Mouse (Mus musculus) megakaryocyte, embryonic 14.5 days (primary cell): ENCODE measurements around the gene Tmem138. TPM values are rescaled to one million over a fixed set of nuclear protein-coding genes. Genes with fewer than 3 reads are reported as not detected.
A peak's percentile ranks its signal among the peaks of the same experiment; 100 is the strongest.

Experiments
- H3K27me3 ChIP-seq: replicated peaks from 2 replicates; pipeline ENCODE3; 2012; ENCODE audit warnings: inconsistent platforms
- H3K36me3 ChIP-seq: replicated peaks from 2 replicates; pipeline ENCODE3; 2012; ENCODE audit warnings: low read length, inconsistent platforms, mixed read lengths
- H3K4me1 ChIP-seq: 2 replicates; pipeline ENCODE4 v1.6.1; 2012; ENCODE audit warnings: inconsistent platforms
- H3K4me3 ChIP-seq: replicated peaks from 2 replicates; pipeline ENCODE3; 2012; ENCODE audit warnings: moderate library complexity, mild to moderate bottlenecking, inconsistent platforms
- H3K9me3 ChIP-seq: 2 replicates; pipeline ENCODE4 v1.6.1; 2012; ENCODE audit warnings: inconsistent platforms
- FLI1 ChIP-seq: IDR thresholded peaks from 2 replicates; pipeline ENCODE4 v1.6.1; 2012; ENCODE audit warnings: low read length, inconsistent platforms, mixed read lengths
- GATA1 ChIP-seq: IDR thresholded peaks from 3 replicates; pipeline ENCODE4 v1.6.1; 2012; ENCODE audit warnings: mixed read lengths, low read length, inconsistent platforms, borderline replicate concordance
- polyA plus RNA-seq: library from polyadenylated mRNA; stranded (reverse); fragments of >175 nt; gene quantifications from 2 replicates; pipeline ENCODE4 v1.2.3, GENCODE M21; 2012; ENCODE audit warnings: low replicate concordance; ENCODE audit not compliant: insufficient read depth

Gene Tmem138
- polyA plus RNA-seq, 1 experiment, result 5.2 TPM

GRCm38 (mm10) chr19:10555624-10556510, 21.3 kb downstream of the Tmem138 start, which contains the start of gene Tmem216:
Gene Tmem216, minus strand, starts transcription at chr19:10556238.
- no peaks in the 10 kb centered on the region for H3K27me3 ChIP-seq
- peak within 1 kb of the TSS; percentile 92 for H3K4me3 ChIP-seq
- H3K36me3 ChIP-seq, result peaks cover 31% of the 10 kb centered on the region
- H3K4me1 ChIP-seq, result peaks cover 32% of the 10 kb centered on the region
- no peaks in the 10 kb centered on the region for H3K9me3 ChIP-seq
- TF ChIP-seq FLI1 (no peak), GATA1 (no peak)

DNA sequence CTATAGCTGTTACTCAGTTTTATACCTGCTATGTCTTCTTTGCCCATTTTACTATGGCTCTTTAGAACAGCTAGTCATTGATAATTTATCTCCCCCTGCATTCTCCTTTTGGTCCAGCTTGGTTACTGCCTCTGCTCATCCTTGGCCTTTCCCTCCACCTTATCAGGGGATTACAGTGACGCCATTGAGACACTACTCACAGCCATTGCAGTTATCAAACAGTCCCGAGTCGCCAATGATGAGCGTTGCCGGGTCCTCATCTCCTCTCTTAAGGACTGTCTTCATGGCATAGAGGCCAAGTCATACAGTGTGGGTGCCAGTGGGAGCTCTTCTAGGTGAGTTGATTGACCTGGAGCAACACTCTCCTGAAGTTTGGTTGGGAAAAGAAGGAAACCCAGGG, 37.7 kb downstream of the Tmem138 start:
- no peaks in the 10 kb centered on the region for H3K27me3 ChIP-seq
- H3K4me3 ChIP-seq, result no peak overlapping the region
- H3K36me3 ChIP-seq, result peaks cover 98% of the 10 kb centered on the region
- H3K4me1 ChIP-seq, result no peaks in the 10 kb centered on the region
- TF ChIP-seq FLI1 (no peak), GATA1 (no peak)
- H3K9me3 ChIP-seq, result no peaks in the 10 kb centered on the region

- Histone ChIP-seq H3K27me3 (no peaks in the 10 kb centered on the region), H3K4me3 (no peak overlapping the region), H3K36me3 (peaks cover 79% of the 10 kb centered on the region)
Observed at GRCm38 (mm10) chr19:10530082-10530481, 47.1 kb downstream of the Tmem138 start.

DNA sequence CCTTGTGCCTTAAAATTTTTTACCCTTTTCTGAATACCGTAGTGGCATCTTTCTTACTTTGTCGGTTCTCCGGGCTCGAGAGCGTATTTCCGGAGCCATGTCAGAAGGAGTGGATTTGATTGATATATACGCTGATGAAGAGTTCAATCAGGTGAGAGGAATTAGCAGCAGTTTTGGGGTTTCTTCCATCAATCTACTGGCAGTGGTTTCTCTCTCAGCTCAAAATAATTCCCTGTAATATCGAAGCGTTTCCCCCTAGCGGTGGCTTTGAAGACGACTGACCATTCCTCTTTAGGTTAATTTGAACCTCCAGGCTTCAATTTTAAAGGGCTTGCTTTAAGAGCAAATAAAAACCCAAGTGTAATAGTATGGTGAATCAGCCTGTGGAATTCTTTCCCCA, 51.3 kb downstream of the Tmem138 start, which contains the start of gene Sdhaf2:
Sdhaf2 (minus strand) TSS at position 233 of the 400 bp plus-strand sequence.
- peaks cover 51% of the 10 kb centered on the region for H3K4me1 ChIP-seq

More at GRCm38 (mm10) chr19:10530082-10530481, 47.1 kb downstream of the Tmem138 start:
- TF ChIP-seq FLI1, result no peak
- TF ChIP-seq GATA1, result no peak
- H3K4me1 ChIP-seq, result peaks cover 22% of the 10 kb centered on the region
- no peaks in the 10 kb centered on the region for H3K9me3 ChIP-seq

GRCm38 (mm10) chr19:10525106-10525901, 51.9 kb downstream of the Tmem138 start, which contains the start of gene Cpsf7:
Gene Cpsf7, plus strand, starts transcription at chr19:10525266.
- H3K4me3 ChIP-seq, result peak within 1 kb of the TSS; percentile 98
- H3K36me3 ChIP-seq, result peaks cover 44% of the 10 kb centered on the region
- TF ChIP-seq GATA1, result no peak
- no peak for TF ChIP-seq FLI1
- no peaks in the 10 kb centered on the region for H3K9me3 ChIP-seq
- H3K4me1 ChIP-seq, result peaks cover 54% of the 10 kb centered on the region
- no peaks in the 10 kb centered on the region for H3K27me3 ChIP-seq

More for the DNA sequence above, 51.3 kb downstream of the Tmem138 start, which contains the start of gene Sdhaf2:
- H3K27me3 ChIP-seq, result no peaks in the 10 kb centered on the region
- H3K4me3 ChIP-seq, result peak within 1 kb of the TSS; percentile 98
- no peak for TF ChIP-seq FLI1
- no peak for TF ChIP-seq GATA1
- H3K36me3 ChIP-seq, result peaks cover 49% of the 10 kb centered on the region
- no peaks in the 10 kb centered on the region for H3K9me3 ChIP-seq

- H3K9me3 ChIP-seq, result no peaks in the 10 kb centered on the region
- H3K4me3 ChIP-seq, result peak overlapping the region; percentile 98
- peaks cover 57% of the 10 kb centered on the region for H3K4me1 ChIP-seq
- peaks cover 41% of the 10 kb centered on the region for H3K36me3 ChIP-seq
- no peaks in the 10 kb centered on the region for H3K27me3 ChIP-seq
- TF ChIP-seq FLI1 (no peak), GATA1 (no peak)
Observed at GRCm38 (mm10) chr19:10524784-10525105, 52.4 kb downstream of the Tmem138 start.

DNA sequence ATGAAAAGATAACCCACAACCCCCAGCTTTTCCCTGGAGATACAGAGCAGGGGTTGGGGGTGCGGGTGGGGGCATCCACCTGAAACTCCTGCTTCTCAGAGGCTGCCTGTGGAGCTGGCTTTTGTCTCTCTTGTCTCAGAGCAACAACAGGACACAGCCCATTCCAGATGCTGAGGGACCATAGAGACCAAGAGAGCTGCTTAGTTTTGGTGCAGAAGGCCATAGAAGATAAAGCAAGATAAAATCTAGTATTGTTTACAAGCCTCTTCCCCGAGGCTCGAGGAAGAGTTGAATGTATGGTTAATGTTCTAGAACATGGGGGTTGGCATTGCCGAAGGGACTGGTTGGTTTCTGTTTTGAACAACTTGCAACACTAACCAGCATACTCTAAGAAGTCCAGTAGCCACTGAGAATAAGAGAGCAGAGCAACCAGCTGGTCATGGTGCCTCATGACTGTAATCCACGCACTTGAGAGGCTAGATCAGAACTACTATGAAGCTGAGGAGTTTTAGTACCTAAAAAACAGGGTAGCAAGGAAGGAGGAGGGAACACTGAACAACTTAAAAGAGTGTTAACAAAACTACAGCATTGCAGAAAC, 53.6 kb downstream of the Tmem138 start:
- TF ChIP-seq GATA1, result no peak
- no peak for TF ChIP-seq FLI1
- peak overlapping the region; percentile 98 for H3K4me3 ChIP-seq
- H3K36me3 ChIP-seq, result peaks cover 32% of the 10 kb centered on the region
- H3K27me3 ChIP-seq, result no peaks in the 10 kb centered on the region
- peaks cover 66% of the 10 kb centered on the region for H3K4me1 ChIP-seq
- no peaks in the 10 kb centered on the region for H3K9me3 ChIP-seq

GRCm38 (mm10) chr19:10521926-10522325, 55.2 kb downstream of the Tmem138 start:
- peak overlapping the region; percentile 59 for H3K4me3 ChIP-seq
- no peaks in the 10 kb centered on the region for H3K27me3 ChIP-seq
- peaks cover 68% of the 10 kb centered on the region for H3K4me1 ChIP-seq
- H3K36me3 ChIP-seq, result peaks cover 32% of the 10 kb centered on the region
- TF ChIP-seq GATA1 (no peak), FLI1 (no peak)
- no peaks in the 10 kb centered on the region for H3K9me3 ChIP-seq

Other genes with a start within 250 kb of the Tmem138 start
- gene Syt7, start 188.3 kb downstream of the Tmem138 start, polyA plus RNA-seq, result not detected in 2 replicates
- 0.12 TPM in 1 of 2 replicates, not detected in the other for gene Lrrc10b, start 119.9 kb downstream of the Tmem138 start, polyA plus RNA-seq
- gene Ppp1r32, start 94.4 kb downstream of the Tmem138 start, polyA plus RNA-seq, result 2.2 and 23.1 TPM in 2 replicates
- 6.9 and 11.1 TPM in 2 replicates for gene Cpsf7, start 52.1 kb downstream of the Tmem138 start, polyA plus RNA-seq
- 1.5 and 8.7 TPM in 2 replicates for gene Sdhaf2, start 51.2 kb downstream of the Tmem138 start, polyA plus RNA-seq
- 0.85 and 2.7 TPM in 2 replicates for gene Tmem216, start 21.1 kb downstream of the Tmem138 start, polyA plus RNA-seq
- gene Cyb561a3, start 190 bp downstream of the Tmem138 start, polyA plus RNA-seq, result 19.0 and 19.6 TPM in 2 replicates
- gene Ddb1, start 28.0 kb upstream of the Tmem138 start, polyA plus RNA-seq, result 9.8 and 16.8 TPM in 2 replicates
- gene Tkfc, start 28.3 kb upstream of the Tmem138 start, polyA plus RNA-seq, result 3.5 and 7.3 TPM in 2 replicates
- 0.46 TPM in 1 of 2 replicates, not detected in the other for gene Vwce, start 56.9 kb upstream of the Tmem138 start, polyA plus RNA-seq
- gene Pga5, start 100.7 kb upstream of the Tmem138 start, polyA plus RNA-seq, result not detected in 2 replicates
- 60.2 and 90.5 TPM in 2 replicates for gene Vps37c, start 111.4 kb upstream of the Tmem138 start, polyA plus RNA-seq
- not detected in 2 replicates for gene Cd5, start 161.6 kb upstream of the Tmem138 start, polyA plus RNA-seq